Mouse (Mus musculus) myocyte (in vitro differentiated cells): ENCODE results near the gene Fam131b. TPM values are rescaled to one million over a fixed set of nuclear protein-coding genes. Genes with fewer than 3 reads are reported as not detected.
A peak's percentile ranks its signal among the peaks of the same experiment; 100 is the strongest.

Experiments
- H3K27me3 ChIP-seq: one replicate; pipeline ENCODE4 v1.6.1; 2011; ENCODE audit not compliant: control insufficient read depth, insufficient read depth, insufficient read length
- H3K36me3 ChIP-seq: one replicate; pipeline ENCODE4 v1.6.1; 2011; ENCODE audit not compliant: control insufficient read depth, insufficient read depth
- H3K4me2 ChIP-seq: one replicate; pipeline ENCODE4 v1.6.1; 2011; ENCODE audit warnings: low read depth, control low read depth
- H3K4me3 ChIP-seq: one replicate; pipeline ENCODE4 v1.5.1; 2011; ENCODE audit warnings: mild to moderate bottlenecking, control low read depth, moderate library complexity
- H3K79me2 ChIP-seq: one replicate; pipeline ENCODE4 v1.6.1; 2011; ENCODE audit not compliant: control insufficient read depth, insufficient read depth
- H3ac ChIP-seq: one replicate; pipeline ENCODE4 v1.6.1; 2011; ENCODE audit not compliant: control insufficient read depth, insufficient read length
- CEBPB ChIP-seq: IDR thresholded peaks from 2 replicates; pipeline ENCODE4 v1.6.1; 2011; ENCODE audit warnings: mild to moderate bottlenecking, moderate library complexity; ENCODE audit not compliant: poor library complexity, insufficient read depth, severe bottlenecking
- E2F4 ChIP-seq: IDR thresholded peaks from one replicate; pipeline ENCODE4 v1.6.1; 2011; ENCODE audit warnings: mild to moderate bottlenecking, control low read depth, moderate library complexity; ENCODE audit not compliant: insufficient read depth
- MAX ChIP-seq: IDR thresholded peaks from one replicate; pipeline ENCODE4 v1.6.1; 2011; ENCODE audit warnings: low read depth, mild to moderate bottlenecking, control low read depth
- MYOD1 ChIP-seq, 3 experiments: IDR thresholded peaks; one replicate each; pipeline ENCODE4 v1.6.1; 2011; ENCODE audit warnings: control low read depth in 2 of 3, low read depth in 2 of 3, mild to moderate bottlenecking in 2 of 3, moderate library complexity in 1 of 3; ENCODE audit not compliant: insufficient read length in 2 of 3, control insufficient read depth in 1 of 3
- MYOG ChIP-seq, 3 experiments: IDR thresholded peaks; one replicate each; pipeline ENCODE4 v1.6.1; 2011; ENCODE audit warnings: control low read depth in 2 of 3, low read depth in 2 of 3, mild to moderate bottlenecking in 2 of 3; ENCODE audit not compliant: insufficient read length in 2 of 3, control insufficient read depth in 1 of 3, insufficient read depth in 1 of 3
- POLR2A ChIP-seq: IDR thresholded peaks from one replicate; pipeline ENCODE4 v1.6.1; 2011; ENCODE audit warnings: low read depth, mild to moderate bottlenecking, control low read depth, moderate library complexity; ENCODE audit not compliant: insufficient read length
- POLR2AphosphoS2 ChIP-seq: IDR thresholded peaks from one replicate; pipeline ENCODE4 v1.6.1; 2011; ENCODE audit warnings: low read depth, control low read depth; ENCODE audit not compliant: insufficient read length
- REST ChIP-seq: IDR thresholded peaks from one replicate; pipeline ENCODE4 v1.6.1; 2011; ENCODE audit warnings: mild to moderate bottlenecking, control low read depth, moderate library complexity; ENCODE audit not compliant: insufficient read depth, insufficient read length
- SRF ChIP-seq: IDR thresholded peaks from one replicate; pipeline ENCODE4 v1.6.1; 2011; ENCODE audit warnings: low read depth; ENCODE audit not compliant: control insufficient read depth, insufficient read length
- TCF12 ChIP-seq: IDR thresholded peaks from one replicate; pipeline ENCODE4 v1.6.1; 2011; ENCODE audit warnings: mild to moderate bottlenecking, control low read depth; ENCODE audit not compliant: poor library complexity, insufficient read depth, severe bottlenecking
- TCF3 ChIP-seq: IDR thresholded peaks from one replicate; pipeline ENCODE4 v1.6.1; 2011; ENCODE audit warnings: low read depth, control low read depth; ENCODE audit not compliant: insufficient read length
- USF1 ChIP-seq: IDR thresholded peaks from one replicate; pipeline ENCODE4 v1.6.1; 2011; ENCODE audit warnings: low read depth, mild to moderate bottlenecking, control low read depth, moderate library complexity
- polyA plus RNA-seq: library from polyadenylated mRNA; unstranded; fragments of >200 nt; fragmentation: generic; extraction: Trizol; gene quantifications from one replicate; pipeline ENCODE4 v1.2.1, GENCODE M21; 2012; ENCODE audit warnings: missing spikeins

The Fam131b gene
- polyA plus RNA-seq, 1 experiment, result 4.2 TPM

- Histone ChIP-seq H3K36me3 (no peaks in the 10 kb centered on the region), H3ac (no peak overlapping the region), H3K79me2 (no peaks in the 10 kb centered on the region), H3K4me3 (no peak overlapping the region), H3K27me3 (no peaks in the 10 kb centered on the region), H3K4me2 (no peak overlapping the region)
- TF ChIP-seq MAX, result no peak
- no peak for TF ChIP-seq USF1
- no peak for TF ChIP-seq POLR2A
- TF ChIP-seq MYOG (IDR thresholded peaks at IDR 0.05; ENCODE audit: control insufficient read depth in 1 of 3, insufficient read depth in 1 of 3, insufficient read length in 2 of 3, low read depth in 2 of 3), result no peak
- TF ChIP-seq MYOD1 (IDR thresholded peaks at IDR 0.05; ENCODE audit: control insufficient read depth in 1 of 3, insufficient read length in 2 of 3, low read depth in 2 of 3), result no peak
- no peak for TF ChIP-seq TCF12
- no peak for TF ChIP-seq TCF3
- TF ChIP-seq POLR2AphosphoS2, result no peak
- TF ChIP-seq E2F4, result no peak
- TF ChIP-seq SRF, result no peak
- TF ChIP-seq REST, result no peak
- no peak for TF ChIP-seq CEBPB
Observed at GRCm38 (mm10) chr6:42293327-42293726, 31.1 kb downstream of the Fam131b start.

GRCm38 (mm10) chr6:42287562-42287961 lies 36.9 kb downstream of the Fam131b start:
- TF ChIP-seq POLR2A (no peak), E2F4 (no peak), USF1 (no peak), TCF12 (no peak), REST (no peak), MYOG (IDR thresholded peaks at IDR 0.05; ENCODE audit: control insufficient read depth in 1 of 3, insufficient read depth in 1 of 3, insufficient read length in 2 of 3, low read depth in 2 of 3) (no peak), MAX (no peak), CEBPB (no peak), SRF (no peak), POLR2AphosphoS2 (no peak), TCF3 (no peak), MYOD1 (IDR thresholded peaks at IDR 0.05; ENCODE audit: control insufficient read depth in 1 of 3, insufficient read length in 2 of 3, low read depth in 2 of 3) (no peak)
- Histone ChIP-seq H3K4me3 (no peak overlapping the region), H3ac (no peak overlapping the region), H3K36me3 (peaks cover 2% of the 10 kb centered on the region), H3K79me2 (no peaks in the 10 kb centered on the region), H3K27me3 (no peaks in the 10 kb centered on the region), H3K4me2 (peak overlapping the region; percentile 0)

GRCm38 (mm10) chr6:42286448-42286847 lies 38.0 kb downstream of the Fam131b start, which contains the start of gene Clcn1:
TSS of gene Clcn1 (plus strand) at chr6:42286685.
- no peaks in the 10 kb centered on the region for H3K27me3 ChIP-seq
- TF ChIP-seq TCF12 (no peak), MYOD1 (IDR thresholded peaks at IDR 0.05; ENCODE audit: control insufficient read depth in 1 of 3, insufficient read length in 2 of 3, low read depth in 2 of 3) (peak in 1 of 3 experiments; percentile 31), REST (no peak), CEBPB (no peak), E2F4 (no peak), USF1 (no peak), MYOG (IDR thresholded peaks at IDR 0.05; ENCODE audit: control insufficient read depth in 1 of 3, insufficient read depth in 1 of 3, insufficient read length in 2 of 3, low read depth in 2 of 3) (no peak), MAX (no peak), POLR2A (no peak)
- peaks cover 13% of the 10 kb centered on the region for H3K36me3 ChIP-seq
- H3K4me2 ChIP-seq, result peak within 1 kb of the TSS; percentile 0
- H3K79me2 ChIP-seq, result no peaks in the 10 kb centered on the region
- no peak within 1 kb of the TSS for H3K4me3 ChIP-seq
- H3ac ChIP-seq, result no peak within 1 kb of the TSS

- Histone ChIP-seq H3K36me3 (peaks cover 46% of the 10 kb centered on the region), H3K27me3 (no peaks in the 10 kb centered on the region)
- TF ChIP-seq CEBPB (no peak), POLR2A (no peak), MYOD1 (IDR thresholded peaks at IDR 0.05; ENCODE audit: control insufficient read depth in 1 of 3, insufficient read length in 2 of 3, low read depth in 2 of 3) (no peak), POLR2AphosphoS2 (no peak), MAX (no peak), SRF (no peak)
Observed at GRCm38 (mm10) chr6:42282865-42283528, 41.4 kb downstream of the Fam131b start.

GRCm38 (mm10) chr6:42276151-42276550 lies 48.3 kb downstream of the Fam131b start:
- TF ChIP-seq E2F4 (no peak), POLR2A (no peak), REST (no peak), MAX (no peak), CEBPB (no peak), MYOD1 (IDR thresholded peaks at IDR 0.05; ENCODE audit: control insufficient read depth in 1 of 3, insufficient read length in 2 of 3, low read depth in 2 of 3) (no peak), SRF (no peak), MYOG (IDR thresholded peaks at IDR 0.05; ENCODE audit: control insufficient read depth in 1 of 3, insufficient read depth in 1 of 3, insufficient read length in 2 of 3, low read depth in 2 of 3) (no peak), POLR2AphosphoS2 (no peak), USF1 (no peak), TCF12 (no peak), TCF3 (no peak)
- H3K4me2 ChIP-seq, result no peak overlapping the region

More at GRCm38 (mm10) chr6:42282865-42283528, 41.4 kb downstream of the Fam131b start:
- Histone ChIP-seq H3K4me2 (no peak overlapping the region), H3K4me3 (no peak overlapping the region), H3ac (no peak overlapping the region), H3K79me2 (no peaks in the 10 kb centered on the region)

More at GRCm38 (mm10) chr6:42276151-42276550, 48.3 kb downstream of the Fam131b start:
- H3K27me3 ChIP-seq, result no peaks in the 10 kb centered on the region
- H3K36me3 ChIP-seq, result peaks cover 89% of the 10 kb centered on the region
- no peak overlapping the region for H3ac ChIP-seq
- no peak overlapping the region for H3K4me3 ChIP-seq
- H3K79me2 ChIP-seq, result peaks cover 6% of the 10 kb centered on the region
